Mouse (Mus musculus) right cerebral cortex, postnatal 10 days (tissue): ENCODE measurements around the gene Stx1a.

Experiments
- DNase-seq, 2 experiments: peaks; one replicate each; pipeline ENCODE4 v3.0.0; 2021; ENCODE audit warnings: low spot score in 2 of 2

The Stx1a gene

GRCm38 (mm10) chr5:135008671-135009589, 14.4 kb upstream of the Stx1a start, which contains the start of gene Abhd11:
Gene Abhd11 (plus strand): TSS chr5:135009152.
- DNase-seq, result peak; percentile 98 to 100

- DNase-seq, result peak; percentile 89 to 92
Observed at GRCm38 (mm10) chr5:135009590-135010319, 13.5 kb upstream of the Stx1a start.

GRCm38 (mm10) chr5:135010320-135010709, 13.0 kb upstream of the Stx1a start:
- no peak for DNase-seq

- no peak for DNase-seq
Observed at GRCm38 (mm10) chr5:135010841-135011743, 12.2 kb upstream of the Stx1a start.

GRCm38 (mm10) chr5:135011809-135012613, 11.3 kb upstream of the Stx1a start:
- DNase-seq, result peak in 1 of 2 experiments; percentile 40

- peak; percentile 76 to 86 for DNase-seq
Observed at GRCm38 (mm10) chr5:135012671-135013441, 10.4 kb upstream of the Stx1a start.

- peak; percentile 90 to 92 for DNase-seq
Observed at GRCm38 (mm10) chr5:135015497-135015896, 7.8 kb upstream of the Stx1a start.

- DNase-seq, result no peak
Observed at GRCm38 (mm10) chr5:135016224-135016759, 7.0 kb upstream of the Stx1a start.

GRCm38 (mm10) chr5:135021814-135022213, 1.5 kb upstream of the Stx1a start:
- peak; percentile 72 to 79 for DNase-seq

GRCm38 (mm10) chr5:135024665-135025224, 1.5 kb downstream of the Stx1a start:
- DNase-seq, result peak; percentile 39 to 55

- peak; percentile 70 to 81 for DNase-seq
Observed at GRCm38 (mm10) chr5:135025899-135026298, 2.6 kb downstream of the Stx1a start.

GRCm38 (mm10) chr5:135029007-135029854, 5.9 kb downstream of the Stx1a start:
- peak in 1 of 2 experiments; percentile 73 for DNase-seq

- DNase-seq, result no peak
Observed at GRCm38 (mm10) chr5:135032581-135032980, 9.3 kb downstream of the Stx1a start.

- DNase-seq, result no peak
Observed at GRCm38 (mm10) chr5:135034593-135034992, 11.3 kb downstream of the Stx1a start.

- DNase-seq, result peak; percentile 69 to 80
Observed at GRCm38 (mm10) chr5:135035608-135036359, 12.5 kb downstream of the Stx1a start.

- DNase-seq, result no peak
Observed at GRCm38 (mm10) chr5:135037946-135038345, 14.7 kb downstream of the Stx1a start.

- no peak for DNase-seq
Observed at GRCm38 (mm10) chr5:135039541-135039940, 16.3 kb downstream of the Stx1a start.

GRCm38 (mm10) chr5:135040059-135040458, 16.8 kb downstream of the Stx1a start:
- DNase-seq, result peak; percentile 62 to 81
